Mouse (Mus musculus) stomach, postnatal 0 days (tissue): ENCODE measurements at regions not wholly inside any gene's neighbourhood (a gene's known extent, or its start where the extent isn't known, plus 50 kb on each side); places are given as distances from the start of the nearest gene placed in this dataset.

Experiments
- CTCF ChIP-seq: IDR thresholded peaks from 2 replicates; pipeline ENCODE4 v1.5.1; 2016; ENCODE audit warnings: antibody characterized with exemption, low read depth, mild to moderate bottlenecking, moderate library complexity
- EP300 ChIP-seq: optimal IDR thresholded peaks from 2 replicates; pipeline ENCODE3; 2016; ENCODE audit warnings: antibody characterized with exemption

GRCm38 (mm10) chr1:94582526-94582925, 530.2 kb upstream of the Pdcd1 start:
- TF ChIP-seq CTCF (no peak), EP300 (no peak)
